Mouse (Mus musculus): ENCODE data around the gene Nek1.

DNA sequence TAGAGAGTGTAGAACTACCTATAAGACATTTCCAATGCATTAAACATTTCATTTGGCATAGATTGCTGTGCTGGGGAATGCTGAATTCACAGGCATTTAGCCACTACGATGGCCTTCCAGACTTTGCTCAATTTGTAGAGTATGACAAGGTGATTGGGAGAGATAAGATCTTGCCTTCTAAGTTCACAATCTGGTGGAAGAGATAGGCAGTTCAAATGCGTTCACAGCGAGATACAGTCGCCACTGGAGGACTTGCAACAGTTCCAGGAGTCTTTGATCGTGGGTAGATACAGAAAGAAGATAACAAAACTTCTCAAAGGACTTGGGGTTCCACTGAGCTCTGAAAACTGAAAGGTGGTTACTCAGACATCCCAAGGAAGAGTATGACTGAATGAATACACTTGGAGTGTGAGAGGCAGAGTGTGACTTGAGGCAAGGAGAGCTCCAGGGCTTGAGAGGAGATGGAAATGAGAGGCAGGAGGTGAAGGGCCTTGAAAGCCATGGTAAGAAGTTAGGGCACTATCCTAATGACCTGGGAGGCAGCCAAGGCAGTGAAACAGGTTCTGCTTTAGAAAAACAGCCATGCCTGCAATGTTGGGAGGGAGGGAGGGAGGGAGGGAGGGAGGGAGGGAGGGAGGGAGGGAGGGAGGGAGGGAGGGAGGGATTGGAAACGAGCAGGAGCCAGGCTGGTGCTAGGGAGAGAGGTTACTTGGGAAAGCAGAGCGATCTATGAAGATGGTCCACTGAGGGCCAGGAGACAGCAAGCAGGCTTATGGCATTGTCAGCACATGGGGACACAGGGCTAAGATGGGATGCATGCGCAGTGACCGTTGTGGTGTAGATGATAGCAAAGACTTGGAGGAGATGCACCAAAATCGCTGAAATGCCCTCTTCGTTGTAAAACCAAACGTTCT, 184.9 kb downstream of the Nek1 start:
- TF ChIP-seq CTCF (IDR thresholded peaks at IDR 0.05; ENCODE audit: borderline replicate concordance, control insufficient read depth, extremely low read depth, insufficient read depth, low read length, poor library complexity) (no peak), POLR2A (IDR thresholded peaks at IDR 0.05; ENCODE audit: control insufficient read depth, extremely low read depth, insufficient read depth, low read length, poor library complexity) (no peak)
